Mouse (Mus musculus): ENCODE results near the gene Gas2l3. TPM values are rescaled to one million over a fixed set of nuclear protein-coding genes. Genes with fewer than 3 reads are reported as not detected.

Gas2l3 gene
- polyA plus RNA-seq (2011; ENCODE audit: insufficient read length, low read depth, missing spikeins) = 11.9 and 12.1 TPM in 2 replicates

GRCm38 (mm10) chr10:89443623-89444151, at the start of gene Gas2l3:
Gas2l3 (minus strand) TSS chr10:89443967.
- peak within 1 kb of the TSS; percentile 80 for H3K4me3 ChIP-seq (ENCODE audit: insufficient read depth, low read length)
- H3K4me1 ChIP-seq (ENCODE audit: control insufficient read depth, insufficient read depth, low read length) = peaks cover 13% of the 10 kb centered on the region
- no peak for TF ChIP-seq CTCF (IDR thresholded peaks at IDR 0.05; ENCODE audit: borderline replicate concordance, insufficient read depth, low read length)
- TF ChIP-seq POLR2A (IDR thresholded peaks at IDR 0.05; ENCODE audit: low read depth, low read length) = peak; percentile 49
- H3K27ac ChIP-seq (ENCODE audit: insufficient read depth, low read length) = no peak within 1 kb of the TSS

- TF ChIP-seq POLR2A (IDR thresholded peaks at IDR 0.05; ENCODE audit: low read depth, low read length) = no peak
- TF ChIP-seq CTCF (IDR thresholded peaks at IDR 0.05; ENCODE audit: borderline replicate concordance, insufficient read depth, low read length) = no peak
- no peak overlapping the region for H3K4me3 ChIP-seq (ENCODE audit: insufficient read depth, low read length)
- H3K4me1 ChIP-seq (ENCODE audit: control insufficient read depth, insufficient read depth, low read length) = no peaks in the 10 kb centered on the region
- H3K27ac ChIP-seq (ENCODE audit: insufficient read depth, low read length) = no peak overlapping the region
Observed at GRCm38 (mm10) chr10:89491321-89491720, 47.6 kb upstream of the Gas2l3 start.

- TF ChIP-seq POLR2A (IDR thresholded peaks at IDR 0.05; ENCODE audit: low read depth, low read length) (no peak), CTCF (IDR thresholded peaks at IDR 0.05; ENCODE audit: borderline replicate concordance, insufficient read depth, low read length) (no peak)
- no peaks in the 10 kb centered on the region for H3K4me1 ChIP-seq (ENCODE audit: control insufficient read depth, insufficient read depth, low read length)
- no peak overlapping the region for H3K4me3 ChIP-seq (ENCODE audit: insufficient read depth, low read length)
- H3K27ac ChIP-seq (ENCODE audit: insufficient read depth, low read length) = no peak overlapping the region
Observed at GRCm38 (mm10) chr10:89490250-89490649, 46.5 kb upstream of the Gas2l3 start.

- H3K27ac ChIP-seq (ENCODE audit: insufficient read depth, low read length) = no peak overlapping the region
- TF ChIP-seq CTCF (IDR thresholded peaks at IDR 0.05; ENCODE audit: borderline replicate concordance, insufficient read depth, low read length) (no peak), POLR2A (IDR thresholded peaks at IDR 0.05; ENCODE audit: low read depth, low read length) (no peak)
- H3K4me3 ChIP-seq (ENCODE audit: insufficient read depth, low read length) = no peak overlapping the region
- H3K4me1 ChIP-seq (ENCODE audit: control insufficient read depth, insufficient read depth, low read length) = no peaks in the 10 kb centered on the region
Observed at GRCm38 (mm10) chr10:89489459-89489858, 45.7 kb upstream of the Gas2l3 start.

GRCm38 (mm10) chr10:89486995-89487742, 43.4 kb upstream of the Gas2l3 start:
- H3K27ac ChIP-seq (ENCODE audit: insufficient read depth, low read length) = no peak overlapping the region
- TF ChIP-seq POLR2A (IDR thresholded peaks at IDR 0.05; ENCODE audit: low read depth, low read length) = no peak
- TF ChIP-seq CTCF (IDR thresholded peaks at IDR 0.05; ENCODE audit: borderline replicate concordance, insufficient read depth, low read length) = no peak
- H3K4me3 ChIP-seq (ENCODE audit: insufficient read depth, low read length) = no peak overlapping the region
- H3K4me1 ChIP-seq (ENCODE audit: control insufficient read depth, insufficient read depth, low read length) = no peaks in the 10 kb centered on the region

- H3K4me1 ChIP-seq (ENCODE audit: control insufficient read depth, insufficient read depth, low read length) = no peaks in the 10 kb centered on the region
- H3K27ac ChIP-seq (ENCODE audit: insufficient read depth, low read length) = no peak overlapping the region
- TF ChIP-seq POLR2A (IDR thresholded peaks at IDR 0.05; ENCODE audit: low read depth, low read length) (no peak), CTCF (IDR thresholded peaks at IDR 0.05; ENCODE audit: borderline replicate concordance, insufficient read depth, low read length) (no peak)
- no peak overlapping the region for H3K4me3 ChIP-seq (ENCODE audit: insufficient read depth, low read length)
Observed at GRCm38 (mm10) chr10:89484907-89485306, 41.1 kb upstream of the Gas2l3 start.

GRCm38 (mm10) chr10:89483812-89484602, 40.2 kb upstream of the Gas2l3 start:
- TF ChIP-seq CTCF (IDR thresholded peaks at IDR 0.05; ENCODE audit: borderline replicate concordance, insufficient read depth, low read length) = no peak
- TF ChIP-seq POLR2A (IDR thresholded peaks at IDR 0.05; ENCODE audit: low read depth, low read length) = no peak
- Histone ChIP-seq H3K27ac (ENCODE audit: insufficient read depth, low read length) (no peak overlapping the region), H3K4me1 (ENCODE audit: control insufficient read depth, insufficient read depth, low read length) (no peaks in the 10 kb centered on the region), H3K4me3 (ENCODE audit: insufficient read depth, low read length) (no peak overlapping the region)

- TF ChIP-seq CTCF (IDR thresholded peaks at IDR 0.05; ENCODE audit: borderline replicate concordance, insufficient read depth, low read length) = no peak
- Histone ChIP-seq H3K4me3 (ENCODE audit: insufficient read depth, low read length) (no peak overlapping the region), H3K4me1 (ENCODE audit: control insufficient read depth, insufficient read depth, low read length) (no peaks in the 10 kb centered on the region), H3K27ac (ENCODE audit: insufficient read depth, low read length) (no peak overlapping the region)
Observed at GRCm38 (mm10) chr10:89483113-89483512, 39.3 kb upstream of the Gas2l3 start.

- H3K27ac ChIP-seq (ENCODE audit: insufficient read depth, low read length) = no peak overlapping the region
- H3K4me1 ChIP-seq (ENCODE audit: control insufficient read depth, insufficient read depth, low read length) = no peaks in the 10 kb centered on the region
- H3K4me3 ChIP-seq (ENCODE audit: insufficient read depth, low read length) = no peak overlapping the region
- TF ChIP-seq POLR2A (IDR thresholded peaks at IDR 0.05; ENCODE audit: low read depth, low read length) = no peak
Observed at GRCm38 (mm10) chr10:89482142-89482681, 38.4 kb upstream of the Gas2l3 start.
